Mouse (Mus musculus) hindbrain, postnatal 0 days (tissue): Measurements from ENCODE around the gene Cmip. TPM values are rescaled to one million over a fixed set of nuclear protein-coding genes. Genes with fewer than 3 reads are reported as not detected.

Experiments
- ATAC-seq: fragments of 200-750 bp; cut with Nextera tagmentation; 2 replicates; pipeline ENCODE4 v1.8.0; 2017; ENCODE audit warnings: mild to moderate bottlenecking, moderate TSS enrichment, moderate library complexity
- DNase-seq: peaks from one replicate; pipeline ENCODE4 v3.0.0-alpha.2; 2015; ENCODE audit warnings: low spot score
- H3K27ac ChIP-seq: fragments of 300-500 bp; sonication (generic); 2 replicates; pipeline ENCODE4 v1.5.1; 2014; ENCODE audit warnings: mild to moderate bottlenecking
- H3K27me3 ChIP-seq: fragments of 300-500 bp; sonication (generic); 2 replicates; pipeline ENCODE4 v1.6.1; 2014; ENCODE audit warnings: low read length, mixed read lengths; ENCODE audit not compliant: insufficient read depth
- H3K36me3 ChIP-seq: fragments of 300-500 bp; sonication (generic); 2 replicates; pipeline ENCODE4 v1.6.1; 2014; ENCODE audit warnings: low read length, mixed read lengths; ENCODE audit not compliant: insufficient read depth
- H3K4me1 ChIP-seq: fragments of 300-500 bp; sonication (generic); 2 replicates; pipeline ENCODE4 v1.6.1; 2014; ENCODE audit warnings: antibody characterized with exemption, low read length, mixed read lengths; ENCODE audit not compliant: insufficient read depth
- H3K4me2 ChIP-seq: fragments of 300-500 bp; sonication (generic); 2 replicates; pipeline ENCODE4 v1.6.1; 2014; ENCODE audit warnings: low read depth, mild to moderate bottlenecking, low read length, moderate library complexity, mixed read lengths
- H3K4me3 ChIP-seq: fragments of 300-500 bp; sonication (generic); 2 replicates; pipeline ENCODE4 v1.5.1; 2014; ENCODE audit warnings: low read length
- H3K9ac ChIP-seq: fragments of 300-500 bp; sonication (generic); replicated peaks from 2 replicates; pipeline ENCODE4 v1.6.1; 2014; ENCODE audit warnings: mild to moderate bottlenecking, low read length, moderate library complexity, mixed read lengths
- H3K9me3 ChIP-seq: fragments of 300-500 bp; sonication (generic); 2 replicates; pipeline ENCODE4 v1.6.1; 2016; ENCODE audit warnings: low read length, mixed read lengths
- CTCF ChIP-seq: IDR thresholded peaks from 2 replicates; pipeline ENCODE4 v1.5.1; 2016; ENCODE audit warnings: antibody characterized with exemption, control low read depth, low read depth
- WGBS: fragments of 180-500 bp; shearing (Covaris S2); extraction: QIAGEN DNeasy Blood & Tissue Kit; methylation state at CpG from one replicate; pipeline ENCODE4 v1.1.7; 2014; 5-methylcytosine and 5-hydroxymethylcytosine counted together
- polyA plus RNA-seq: library from polyadenylated mRNA; unstranded; fragments of >200 nt; fragmentation: Nextera tagmentation; extraction: Ambion mirVana; gene quantifications from 2 replicates; pipeline ENCODE4 v1.2.1, GENCODE M21; 2015
- total RNA-seq: library from RNA; depleted of rRNA; stranded (reverse); fragments of >200 nt; gene quantifications from 2 replicates; pipeline ENCODE4 v1.2.3, GENCODE M21; 2014

The Cmip gene
- total and polyA plus RNA-seq, 2 experiments from 2014 or later, result 163 to 230 TPM

DNA sequence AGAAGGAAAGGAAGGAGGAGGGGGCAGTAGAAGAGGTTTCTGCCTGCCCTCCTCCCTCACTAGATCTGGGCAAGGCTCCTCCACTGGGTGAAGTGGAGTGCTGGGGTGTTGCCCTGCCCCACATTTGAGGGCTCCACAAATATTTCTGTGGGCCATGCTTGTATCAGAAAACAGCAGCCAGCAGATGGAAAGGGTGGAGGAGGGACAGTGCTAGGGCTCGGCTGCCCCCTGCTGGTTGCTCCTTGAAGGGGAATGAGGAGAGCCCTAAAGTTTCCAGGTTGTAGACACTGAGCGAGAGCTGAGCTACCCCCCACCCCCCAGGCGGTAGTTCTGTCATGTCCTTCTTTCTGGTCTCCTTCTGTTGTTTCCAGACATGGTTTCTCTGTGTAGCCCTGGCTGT, 214.3 kb downstream of the Cmip start:
- no peaks in the 10 kb centered on the region for H3K9me3 ChIP-seq
- H3K27ac ChIP-seq, result peak overlapping the region; percentile 82; the same call in 1 of the 2 replicates
- ATAC-seq, result peak; percentile 18; the same call in 1 of the 2 replicates
- H3K27me3 ChIP-seq, result no peaks in the 10 kb centered on the region
- H3K9ac ChIP-seq, result no peak overlapping the region
- DNase-seq, result peak; percentile 73
- H3K4me2 ChIP-seq, result no peak overlapping the region
- peak; percentile 83 for TF ChIP-seq CTCF
- peaks cover 7% of the 10 kb centered on the region for H3K4me1 ChIP-seq
- H3K36me3 ChIP-seq, result no peaks in the 10 kb centered on the region
- no peak overlapping the region for H3K4me3 ChIP-seq
- 20% methylated on average over 3 of the region's 3 CpGs for WGBS

DNA sequence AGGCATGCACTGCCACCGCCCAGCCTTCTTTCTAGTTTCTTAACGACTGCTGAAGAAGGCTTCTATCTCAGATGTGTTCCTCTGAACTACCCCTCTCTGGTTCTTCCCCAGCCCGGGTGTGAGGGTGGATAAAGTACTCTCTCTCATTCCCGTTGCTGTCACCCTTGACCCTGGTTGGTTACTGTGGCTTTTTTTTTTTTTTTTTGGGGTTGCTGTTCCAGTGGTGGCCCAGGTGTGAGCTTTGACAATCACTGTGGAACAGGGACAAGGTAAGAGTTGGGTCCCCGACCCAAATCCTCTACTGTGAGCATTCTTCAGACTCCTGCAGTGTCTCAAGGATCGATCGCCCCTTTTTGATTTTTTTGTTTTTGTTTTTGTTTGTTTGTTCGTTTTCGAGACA, 214.8 kb downstream of the Cmip start:
- Histone ChIP-seq H3K27ac (no peak overlapping the region), H3K4me1 (peaks cover 7% of the 10 kb centered on the region), H3K27me3 (no peaks in the 10 kb centered on the region), H3K4me2 (no peak overlapping the region), H3K36me3 (no peaks in the 10 kb centered on the region), H3K9me3 (no peaks in the 10 kb centered on the region), H3K4me3 (no peak overlapping the region), H3K9ac (no peak overlapping the region)
- ATAC-seq, result no peak
- 82% methylated on average over 9 of the region's 9 CpGs for WGBS
- DNase-seq, result no peak
- TF ChIP-seq CTCF, result no peak

DNA sequence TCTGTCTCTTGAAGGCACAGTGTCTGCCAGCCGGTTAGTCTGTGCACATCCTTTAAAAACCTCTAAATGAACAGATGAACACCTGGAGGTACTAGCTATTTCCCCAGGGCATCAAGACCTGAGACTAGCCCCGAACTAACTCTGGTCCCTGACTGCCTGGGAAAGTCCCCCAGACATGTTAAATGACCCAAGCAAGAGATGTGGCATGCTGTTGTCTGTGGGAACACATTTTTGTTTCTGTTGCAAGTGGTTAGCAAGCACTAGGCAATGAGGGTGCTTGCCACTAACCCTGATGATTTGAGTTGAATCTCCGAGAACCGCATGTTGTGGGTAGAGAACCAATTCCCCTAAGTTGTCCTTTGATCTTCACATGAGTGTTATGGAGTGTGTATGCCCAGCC, 215.5 kb downstream of the Cmip start:
- DNase-seq (no peak), ATAC-seq (no peak)
- Histone ChIP-seq H3K36me3 (no peaks in the 10 kb centered on the region), H3K4me3 (no peak overlapping the region), H3K4me1 (peaks cover 7% of the 10 kb centered on the region), H3K4me2 (no peak overlapping the region), H3K9me3 (no peaks in the 10 kb centered on the region), H3K27me3 (no peaks in the 10 kb centered on the region), H3K27ac (no peak overlapping the region), H3K9ac (no peak overlapping the region)
- WGBS, result 87% methylated on average over 4 of the region's 4 CpGs
- no peak for TF ChIP-seq CTCF

DNA sequence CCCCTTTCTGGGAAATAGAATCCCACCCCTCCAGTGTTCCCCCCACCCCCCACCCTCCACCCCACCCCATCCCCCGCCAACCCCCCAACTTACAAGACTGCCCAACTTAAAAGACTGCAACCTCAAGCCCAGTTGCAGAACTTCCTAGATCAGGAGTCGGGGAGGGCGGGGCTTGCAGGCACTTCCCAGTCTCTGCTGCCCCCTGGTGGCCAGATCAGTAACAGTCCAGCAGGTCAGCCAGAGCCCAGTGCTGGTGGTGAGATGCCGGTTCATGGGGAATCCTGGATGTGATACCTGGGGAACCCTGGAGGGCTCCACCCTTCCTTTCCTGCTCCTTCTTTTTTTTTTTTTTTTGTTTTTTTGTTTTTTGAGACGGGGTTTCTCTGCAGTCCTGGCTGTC, 218.1 kb downstream of the Cmip start:
- no peak overlapping the region for H3K4me2 ChIP-seq
- ATAC-seq (peak; percentile 48; the same call in 1 of the 2 replicates), DNase-seq (peak; percentile 94)
- 0 out of 2 replicates have a peak, but pooled peaks cover 5% of the 10 kb centered on the region for H3K9me3 ChIP-seq
- peak; percentile 95 for TF ChIP-seq CTCF
- H3K4me1 ChIP-seq, result peaks cover 3% of the 10 kb centered on the region
- WGBS, result 0% methylated on average over 5 of the region's 5 CpGs
- H3K4me3 ChIP-seq, result no peak overlapping the region
- no peaks in the 10 kb centered on the region for H3K36me3 ChIP-seq
- no peak overlapping the region for H3K9ac ChIP-seq
- no peaks in the 10 kb centered on the region for H3K27me3 ChIP-seq
- no peak overlapping the region for H3K27ac ChIP-seq

DNA sequence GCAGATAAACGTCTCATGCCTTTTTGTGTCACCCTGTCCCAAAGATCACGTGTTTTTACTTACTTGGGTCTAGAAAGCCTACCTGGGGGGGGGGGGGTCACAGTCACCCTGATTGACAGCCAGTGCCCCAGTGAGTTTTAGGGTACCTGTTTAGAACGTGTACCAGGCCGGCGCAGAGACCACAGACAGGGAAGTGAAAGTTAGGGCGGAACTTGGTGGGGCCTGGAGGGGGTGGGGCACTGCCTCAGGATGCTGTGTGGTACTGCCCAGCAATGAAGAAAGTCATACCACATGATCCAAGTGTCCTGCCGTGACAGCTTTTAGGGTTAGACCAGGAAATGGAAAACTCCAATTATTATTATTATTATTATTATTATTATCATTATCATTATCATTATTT, 219.0 kb downstream of the Cmip start:
- no peak for TF ChIP-seq CTCF
- H3K9me3 ChIP-seq, result 0 out of 2 replicates have a peak, but pooled peaks cover 6% of the 10 kb centered on the region
- no peaks in the 10 kb centered on the region for H3K4me1 ChIP-seq
- WGBS, result 79% methylated on average over 7 of the region's 7 CpGs
- H3K27me3 ChIP-seq, result no peaks in the 10 kb centered on the region
- H3K27ac ChIP-seq, result no peak overlapping the region
- no peak overlapping the region for H3K4me2 ChIP-seq
- ATAC-seq (no peak), DNase-seq (no peak)
- H3K9ac ChIP-seq, result no peak overlapping the region
- H3K36me3 ChIP-seq, result no peaks in the 10 kb centered on the region
- no peak overlapping the region for H3K4me3 ChIP-seq

DNA sequence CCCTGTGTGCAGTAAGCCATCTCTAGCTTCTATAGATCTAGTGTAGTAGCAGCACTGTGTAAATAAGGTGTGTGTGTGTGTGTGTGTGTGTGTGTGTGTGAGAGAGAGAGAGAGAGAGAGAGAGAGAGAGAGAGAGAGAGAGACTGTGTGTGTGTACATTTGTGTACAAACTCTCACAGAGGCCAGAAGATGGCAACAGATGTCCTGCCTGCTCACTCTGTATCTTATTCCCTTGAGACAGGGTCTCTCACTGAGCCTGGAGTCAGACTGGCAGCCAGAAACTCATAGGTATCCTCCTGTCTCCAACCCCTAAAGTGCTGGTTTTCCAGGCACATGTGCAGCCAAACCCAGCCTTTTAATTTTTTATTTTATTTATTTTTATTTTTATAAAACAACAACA, 221.2 kb downstream of the Cmip start:
- Histone ChIP-seq H3K4me2 (no peak overlapping the region), H3K4me3 (no peak overlapping the region), H3K9me3 (0 out of 2 replicates have a peak, but pooled peaks cover 6% of the 10 kb centered on the region), H3K27ac (no peak overlapping the region), H3K27me3 (no peaks in the 10 kb centered on the region), H3K36me3 (no peaks in the 10 kb centered on the region), H3K9ac (no peak overlapping the region), H3K4me1 (no peaks in the 10 kb centered on the region)
- no peak for ATAC-seq
- no peak for DNase-seq
- TF ChIP-seq CTCF, result no peak

DNA sequence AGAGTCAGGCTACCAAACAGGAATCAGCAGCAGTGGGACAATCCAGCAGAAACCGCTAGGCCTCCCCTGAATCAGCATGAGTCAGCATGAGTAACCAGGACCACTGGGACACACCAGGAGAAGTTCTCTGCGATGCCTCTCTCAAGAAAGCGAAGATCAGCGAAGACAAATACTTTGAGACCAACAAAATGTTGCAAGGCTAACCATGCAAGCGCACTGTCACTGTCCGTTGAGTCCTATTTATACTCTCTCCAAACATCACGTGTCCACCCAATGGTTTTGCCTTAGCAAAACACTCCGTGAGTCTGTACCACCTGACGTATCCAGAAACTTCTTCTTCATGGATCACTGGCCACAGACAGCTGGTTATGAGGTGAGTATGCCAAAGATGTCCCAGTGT, 223.1 kb downstream of the Cmip start:
- WGBS, result 94% methylated on average over 9 of the region's 9 CpGs
- Histone ChIP-seq H3K4me2 (no peak overlapping the region), H3K4me1 (no peaks in the 10 kb centered on the region), H3K27me3 (no peaks in the 10 kb centered on the region), H3K36me3 (no peaks in the 10 kb centered on the region), H3K9me3 (0 out of 2 replicates have a peak, but pooled peaks cover 6% of the 10 kb centered on the region), H3K9ac (no peak overlapping the region), H3K4me3 (no peak overlapping the region), H3K27ac (no peak overlapping the region)
- DNase-seq (no peak), ATAC-seq (no peak)
- TF ChIP-seq CTCF, result no peak
